Mouse (Mus musculus) myocyte (in vitro differentiated cells): ENCODE results near the gene Ppm1a.

Source experiments
- MAX ChIP-seq: IDR thresholded peaks from one replicate; pipeline ENCODE4 v1.6.1; 2011; ENCODE audit warnings: low read depth, mild to moderate bottlenecking, control low read depth
- MYOG ChIP-seq, 3 experiments: IDR thresholded peaks; one replicate each; pipeline ENCODE4 v1.6.1; 2011; ENCODE audit warnings: control low read depth in 2 of 3, low read depth in 2 of 3, mild to moderate bottlenecking in 2 of 3; ENCODE audit not compliant: insufficient read length in 2 of 3, control insufficient read depth in 1 of 3, insufficient read depth in 1 of 3
- POLR2A ChIP-seq: IDR thresholded peaks from one replicate; pipeline ENCODE4 v1.6.1; 2011; ENCODE audit warnings: low read depth, mild to moderate bottlenecking, control low read depth, moderate library complexity; ENCODE audit not compliant: insufficient read length
- POLR2AphosphoS2 ChIP-seq: IDR thresholded peaks from one replicate; pipeline ENCODE4 v1.6.1; 2011; ENCODE audit warnings: low read depth, control low read depth; ENCODE audit not compliant: insufficient read length
- TCF12 ChIP-seq: IDR thresholded peaks from one replicate; pipeline ENCODE4 v1.6.1; 2011; ENCODE audit warnings: mild to moderate bottlenecking, control low read depth; ENCODE audit not compliant: poor library complexity, insufficient read depth, severe bottlenecking
- TCF3 ChIP-seq: IDR thresholded peaks from one replicate; pipeline ENCODE4 v1.6.1; 2011; ENCODE audit warnings: low read depth, control low read depth; ENCODE audit not compliant: insufficient read length
- USF1 ChIP-seq: IDR thresholded peaks from one replicate; pipeline ENCODE4 v1.6.1; 2011; ENCODE audit warnings: low read depth, mild to moderate bottlenecking, control low read depth, moderate library complexity

GRCm38 (mm10) chr12:72727611-72728010, 29.6 kb upstream of the Ppm1a start:
- TF ChIP-seq POLR2A (no peak), POLR2AphosphoS2 (no peak), MAX (no peak), MYOG (IDR thresholded peaks at IDR 0.05; ENCODE audit: control insufficient read depth in 1 of 3, insufficient read depth in 1 of 3, insufficient read length in 2 of 3, low read depth in 2 of 3) (no peak), USF1 (no peak), TCF3 (no peak), TCF12 (no peak)
